Mouse (Mus musculus) C3H10T1/2 (cell line): ENCODE measurements around the gene Cnnm2. TPM values are rescaled to one million over a fixed set of nuclear protein-coding genes. Genes with fewer than 3 reads are reported as not detected.

Experiments
- polyA plus RNA-seq, 2 experiments: library from polyadenylated mRNA; unstranded; fragments of >200 nt; fragmentation: generic; extraction: Trizol; gene quantifications; one replicate each; pipeline ENCODE4 v1.2.1; 2012; ENCODE audit warnings: missing spikeins in 2 of 2

Cnnm2 gene
- 10 to 100 TPM in 1 of 2 experiments, 1 to 10 TPM in 1; 2.8 to 11.8 TPM for polyA plus RNA-seq

GRCm38 (mm10) chr19:46761247-46761946 lies at the start of gene Cnnm2:
TSS of gene Cnnm2 (plus strand) at chr19:46761596.

Other genes with a start within 250 kb of the Cnnm2 start
- 100 to 1,000 TPM in 1 of 2 experiments, 10 to 100 TPM in 1; 54.5 to 213 TPM for gene Arl3, start 188.4 kb upstream of the Cnnm2 start, polyA plus RNA-seq
- gene Sfxn2, start 188.2 kb upstream of the Cnnm2 start, polyA plus RNA-seq: 1 to 10 TPM; 1.1 to 5.3 TPM
- 10 to 100 TPM; 15.2 to 55.6 TPM for gene Wbp1l, start 162.5 kb upstream of the Cnnm2 start, polyA plus RNA-seq
- not detected for gene Cyp17a1, start 88.4 kb upstream of the Cnnm2 start, polyA plus RNA-seq
- gene Borcs7, start 71.7 kb upstream of the Cnnm2 start, polyA plus RNA-seq: 10 to 100 TPM in 1 of 2 experiments, 1 to 10 TPM in 1; 2.9 to 12.1 TPM
- under 1 TPM; 0.04 TPM for gene As3mt, start 54.1 kb upstream of the Cnnm2 start, polyA plus RNA-seq